Mouse (Mus musculus): ENCODE measurements around the gene Prtn3. TPM values are rescaled to one million over a fixed set of nuclear protein-coding genes. Genes with fewer than 3 reads are reported as not detected.

The Prtn3 gene
- polyA plus RNA-seq (2014; fragmentation: Nextera tagmentation; extraction: Ambion mirVana): 10.9 and 11.2 TPM in 2 replicates

DNA sequence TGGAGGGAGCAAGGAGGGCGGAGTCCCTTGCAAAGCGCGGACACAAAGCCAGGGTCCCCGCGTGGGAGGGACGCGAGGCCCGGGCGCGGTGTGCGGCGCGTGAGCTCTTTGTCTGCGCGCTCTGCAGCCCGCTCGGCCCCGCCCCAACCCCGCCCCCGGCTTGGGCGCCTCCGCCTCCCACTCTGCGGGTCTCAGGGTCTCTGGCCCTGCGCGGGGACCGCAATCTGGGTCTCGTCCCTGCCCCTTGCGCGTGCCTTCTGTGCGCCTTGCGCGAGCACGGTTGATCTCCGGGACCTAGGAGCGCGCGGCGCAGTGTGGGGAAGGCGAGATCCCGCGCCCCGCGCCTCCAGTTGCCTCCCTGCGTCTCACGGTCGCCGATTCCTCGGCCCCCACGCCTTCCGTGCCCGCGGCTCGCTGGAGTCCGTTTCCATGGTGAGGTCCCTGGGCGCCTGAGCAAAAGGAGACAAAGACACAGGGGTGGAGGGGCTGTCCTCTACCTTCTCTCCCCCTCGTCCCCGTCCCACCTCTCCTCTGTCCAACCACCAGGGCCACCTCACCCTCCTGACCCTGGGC is at the start of gene Prtn3, which contains the start of gene Plppr3:
TSS of gene Prtn3 (plus strand) at position 187 of the 573 bp plus-strand sequence.
TSS of gene Plppr3 (minus strand) at position 345 of the 573 bp plus-strand sequence.
- ATAC-seq (replicated peaks; ENCODE audit: insufficient number of reproducible peaks, low FRiP score, low TSS enrichment, low read depth): peak; percentile 86
- 0% methylated on average over 56 of the region's 57 CpGs for WGBS
- peaks cover 6% of the 10 kb centered on the region for H3K4me1 ChIP-seq (ENCODE audit: control insufficient read depth, insufficient read depth, low read length)

DNA sequence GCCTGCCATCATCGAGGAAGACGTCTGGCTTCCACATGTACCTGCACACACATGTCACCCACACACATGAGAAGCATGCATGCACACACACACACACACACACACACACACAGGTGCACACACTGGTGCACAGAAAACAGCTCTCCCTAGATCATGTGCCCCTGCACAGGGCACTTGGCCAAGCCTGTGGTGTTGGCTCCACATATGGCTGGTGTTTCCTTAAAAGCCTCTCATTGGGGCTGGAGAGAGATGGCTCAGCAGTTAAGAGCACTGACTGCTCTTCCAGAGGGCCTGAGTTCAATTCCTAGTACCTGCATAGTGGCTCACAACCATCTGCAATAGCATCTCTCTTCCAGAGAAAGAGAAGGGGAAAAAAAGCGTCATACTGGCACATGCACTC is 42.7 kb upstream of the Prtn3 start:
- H3K9ac ChIP-seq (replicated peaks; ENCODE audit: low read length): no peak overlapping the region
- WGBS: 83% methylated on average over 3 of the region's 3 CpGs
- DNase-seq (ENCODE audit: low spot score): no peak

More for the DNA sequence above, at the start of gene Prtn3, which contains the start of gene Plppr3:
- Histone ChIP-seq H3K4me2 (ENCODE audit: low read depth, low read length) (peak within 1 kb of the TSS; percentile 41), H3K4me3 (ENCODE audit: low read depth, low read length) (peak within 1 kb of the TSS; percentile 51), H3K9ac (replicated peaks; ENCODE audit: low read length) (peak within 1 kb of the TSS; percentile 81), H3K9me3 (replicated peaks; ENCODE audit: control insufficient read depth, low read length) (no peaks in the 10 kb centered on the region), H3K36me3 (replicated peaks; ENCODE audit: control insufficient read depth, insufficient read depth, low read depth, low read length) (no peaks in the 10 kb centered on the region; the same call in 1 of the 2 replicates), H3K27me3 (ENCODE audit: control insufficient read depth, insufficient read depth, low read length) (no peaks in the 10 kb centered on the region), H3K27ac (replicated peaks; ENCODE audit: low read depth, low read length) (peak within 1 kb of the TSS; percentile 37)
- DNase-seq (ENCODE audit: low spot score): peak; percentile 84

DNA sequence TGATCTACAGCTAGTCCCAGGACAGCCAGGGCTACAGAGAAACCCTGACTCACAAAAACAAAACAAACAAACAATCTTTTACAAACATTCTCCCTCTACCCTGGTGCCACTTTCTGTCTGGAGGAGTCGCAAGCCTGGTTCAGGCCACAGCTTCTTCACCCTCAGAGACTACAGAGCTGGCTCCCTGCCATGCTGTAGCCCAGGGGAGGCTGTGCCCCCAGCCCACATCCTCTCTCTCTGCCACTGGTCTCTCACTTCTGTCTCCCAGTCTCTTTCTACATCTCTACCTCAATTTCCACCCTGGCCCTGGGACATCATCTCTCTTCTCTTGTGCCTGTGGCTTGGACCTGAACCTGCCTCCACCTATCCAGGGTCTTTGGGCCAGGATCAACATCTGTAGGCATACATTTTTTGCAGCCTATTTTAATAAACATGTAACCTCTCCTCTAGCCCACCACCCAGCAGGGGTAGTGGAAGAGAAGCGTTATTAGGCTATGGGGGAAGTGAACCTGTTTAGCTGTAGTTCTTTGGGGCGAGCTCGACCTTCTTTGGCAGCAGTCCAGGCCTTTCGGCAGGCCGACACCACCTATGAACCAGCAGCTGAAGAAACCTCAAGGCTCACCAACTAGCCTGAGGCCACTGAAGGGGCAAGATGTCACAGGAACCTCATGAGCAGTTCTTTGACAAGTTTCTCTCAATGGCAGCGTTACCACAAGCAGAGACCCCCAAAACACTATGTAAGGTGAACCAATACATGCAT is 42.1 kb upstream of the Prtn3 start:
- Histone ChIP-seq H3K27ac (replicated peaks; ENCODE audit: low read depth, low read length) (no peak overlapping the region), H3K27me3 (ENCODE audit: control insufficient read depth, insufficient read depth, low read length) (no peaks in the 10 kb centered on the region), H3K4me2 (ENCODE audit: low read depth, low read length) (no peak overlapping the region), H3K9me3 (replicated peaks; ENCODE audit: control insufficient read depth, low read length) (no peaks in the 10 kb centered on the region), H3K9ac (replicated peaks; ENCODE audit: low read length) (no peak overlapping the region), H3K4me3 (ENCODE audit: low read depth, low read length) (no peak overlapping the region), H3K36me3 (replicated peaks; ENCODE audit: control insufficient read depth, insufficient read depth, low read depth, low read length) (no peaks in the 10 kb centered on the region), H3K4me1 (ENCODE audit: control insufficient read depth, insufficient read depth, low read length) (no peaks in the 10 kb centered on the region)
- DNase-seq (ENCODE audit: low spot score): no peak
- no peak for ATAC-seq (replicated peaks; ENCODE audit: insufficient number of reproducible peaks, low FRiP score, low TSS enrichment, low read depth)
- 82% methylated on average over 7 of the region's 7 CpGs for WGBS

More for the DNA sequence above, 42.7 kb upstream of the Prtn3 start:
- Histone ChIP-seq H3K4me2 (ENCODE audit: low read depth, low read length) (no peak overlapping the region), H3K9me3 (replicated peaks; ENCODE audit: control insufficient read depth, low read length) (no peaks in the 10 kb centered on the region), H3K27ac (replicated peaks; ENCODE audit: low read depth, low read length) (no peak overlapping the region), H3K4me3 (ENCODE audit: low read depth, low read length) (no peak overlapping the region), H3K36me3 (replicated peaks; ENCODE audit: control insufficient read depth, insufficient read depth, low read depth, low read length) (no peaks in the 10 kb centered on the region), H3K27me3 (ENCODE audit: control insufficient read depth, insufficient read depth, low read length) (no peaks in the 10 kb centered on the region), H3K4me1 (ENCODE audit: control insufficient read depth, insufficient read depth, low read length) (no peaks in the 10 kb centered on the region)
- ATAC-seq (replicated peaks; ENCODE audit: insufficient number of reproducible peaks, low FRiP score, low TSS enrichment, low read depth): no peak

DNA sequence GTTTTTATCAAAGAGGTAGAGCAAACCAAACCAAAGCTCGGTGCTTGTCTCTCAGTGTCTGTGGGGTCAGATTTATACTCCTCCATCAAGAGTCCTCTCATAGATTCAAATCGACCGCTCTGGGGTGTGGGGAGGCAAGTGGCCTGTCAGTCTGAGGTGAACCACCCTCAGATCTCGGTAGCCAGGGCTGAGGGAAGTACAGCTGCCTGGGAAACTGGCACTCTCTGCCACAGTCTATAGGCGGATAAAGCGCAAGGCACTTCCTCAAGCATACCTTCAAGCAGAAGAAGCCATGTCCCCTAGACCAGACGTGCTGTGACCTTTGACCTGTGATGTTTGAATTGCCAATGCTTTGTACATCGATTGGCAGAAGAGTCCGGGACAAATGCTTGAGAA is 41.5 kb upstream of the Prtn3 start:
- Histone ChIP-seq H3K4me1 (ENCODE audit: control insufficient read depth, insufficient read depth, low read length) (no peaks in the 10 kb centered on the region), H3K9ac (replicated peaks; ENCODE audit: low read length) (no peak overlapping the region), H3K27ac (replicated peaks; ENCODE audit: low read depth, low read length) (no peak overlapping the region), H3K36me3 (replicated peaks; ENCODE audit: control insufficient read depth, insufficient read depth, low read depth, low read length) (no peaks in the 10 kb centered on the region), H3K9me3 (replicated peaks; ENCODE audit: control insufficient read depth, low read length) (no peaks in the 10 kb centered on the region), H3K4me3 (ENCODE audit: low read depth, low read length) (no peak overlapping the region), H3K4me2 (ENCODE audit: low read depth, low read length) (no peak overlapping the region), H3K27me3 (ENCODE audit: control insufficient read depth, insufficient read depth, low read length) (no peaks in the 10 kb centered on the region)
- ATAC-seq (replicated peaks; ENCODE audit: insufficient number of reproducible peaks, low FRiP score, low TSS enrichment, low read depth) (no peak), DNase-seq (ENCODE audit: low spot score) (no peak)
- WGBS: 77% methylated on average over 9 of the region's 9 CpGs

DNA sequence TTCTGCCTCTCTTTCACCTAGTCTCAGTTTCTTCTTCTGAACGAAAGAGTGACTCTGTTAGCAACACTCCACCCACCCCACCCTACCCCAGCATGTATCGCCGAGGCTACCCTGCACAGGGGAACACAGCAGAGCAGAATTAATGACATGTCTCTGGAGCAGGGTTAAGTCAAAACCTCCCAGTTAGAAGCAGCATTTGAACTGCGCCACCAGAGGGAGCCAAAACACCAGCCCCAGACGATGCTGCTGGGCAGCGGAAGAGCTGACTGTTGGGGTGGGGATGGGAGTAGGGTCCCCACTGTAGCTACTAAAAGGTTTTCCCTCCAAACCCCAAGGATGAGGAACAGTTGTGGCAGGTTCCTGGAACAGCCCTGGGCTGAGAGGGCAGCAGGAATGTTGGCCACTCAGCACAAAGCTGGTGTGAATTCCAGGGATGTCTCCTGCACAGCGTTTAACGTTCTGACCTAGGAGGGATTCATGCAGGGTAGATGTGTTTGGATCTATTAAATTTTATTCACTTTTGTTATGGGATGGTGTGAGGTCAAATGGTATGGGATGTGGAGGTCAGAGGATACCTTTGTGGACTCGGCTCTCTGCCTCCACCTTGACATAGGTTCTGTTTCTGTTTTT is 39.4 kb upstream of the Prtn3 start:
- DNase-seq (ENCODE audit: low spot score) (peak; percentile 83), ATAC-seq (replicated peaks; ENCODE audit: insufficient number of reproducible peaks, low FRiP score, low TSS enrichment, low read depth) (peak; percentile 46; the same call in 1 of the 2 replicates)
- no peaks in the 10 kb centered on the region for H3K36me3 ChIP-seq (replicated peaks; ENCODE audit: control insufficient read depth, insufficient read depth, low read depth, low read length)
- no peaks in the 10 kb centered on the region for H3K27me3 ChIP-seq (ENCODE audit: control insufficient read depth, insufficient read depth, low read length)
- no peak overlapping the region for H3K4me2 ChIP-seq (ENCODE audit: low read depth, low read length)
- H3K9me3 ChIP-seq (replicated peaks; ENCODE audit: control insufficient read depth, low read length): no peaks in the 10 kb centered on the region
- H3K27ac ChIP-seq (replicated peaks; ENCODE audit: low read depth, low read length): no peak overlapping the region
- no peak overlapping the region for H3K9ac ChIP-seq (replicated peaks; ENCODE audit: low read length)
- no peaks in the 10 kb centered on the region for H3K4me1 ChIP-seq (ENCODE audit: control insufficient read depth, insufficient read depth, low read length)
- WGBS: 26% methylated on average over 9 of the region's 9 CpGs
- no peak overlapping the region for H3K4me3 ChIP-seq (ENCODE audit: low read depth, low read length)

DNA sequence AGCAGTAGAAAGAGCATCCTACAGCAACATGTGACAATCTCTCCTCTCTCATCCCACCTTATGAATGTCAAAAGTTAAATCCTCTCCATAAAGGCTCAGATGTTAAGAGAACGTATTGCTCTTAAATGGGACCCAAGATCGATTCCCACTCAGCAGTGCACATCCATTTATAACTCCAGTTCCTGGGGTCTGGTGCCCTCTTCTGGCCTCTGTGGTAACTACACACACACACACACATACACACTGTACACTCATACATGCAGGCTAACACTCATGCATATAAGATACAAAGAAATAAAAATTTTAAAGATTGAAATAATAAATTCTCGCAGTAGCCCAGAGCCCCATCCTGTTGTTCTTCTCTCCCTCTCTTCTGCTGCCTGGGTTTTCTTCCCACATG is 37.4 kb upstream of the Prtn3 start:
- no peak overlapping the region for H3K27ac ChIP-seq (replicated peaks; ENCODE audit: low read depth, low read length)
- no peak for DNase-seq (ENCODE audit: low spot score)
- no peak for ATAC-seq (replicated peaks; ENCODE audit: insufficient number of reproducible peaks, low FRiP score, low TSS enrichment, low read depth)
- no peak overlapping the region for H3K4me3 ChIP-seq (ENCODE audit: low read depth, low read length)
- H3K4me2 ChIP-seq (ENCODE audit: low read depth, low read length): no peak overlapping the region
- no peak overlapping the region for H3K9ac ChIP-seq (replicated peaks; ENCODE audit: low read length)
- H3K27me3 ChIP-seq (ENCODE audit: control insufficient read depth, insufficient read depth, low read length): no peaks in the 10 kb centered on the region
- no peaks in the 10 kb centered on the region for H3K9me3 ChIP-seq (replicated peaks; ENCODE audit: control insufficient read depth, low read length)
- no peaks in the 10 kb centered on the region for H3K4me1 ChIP-seq (ENCODE audit: control insufficient read depth, insufficient read depth, low read length)
- WGBS: 91% methylated on average over 3 of the region's 3 CpGs
- no peaks in the 10 kb centered on the region for H3K36me3 ChIP-seq (replicated peaks; ENCODE audit: control insufficient read depth, insufficient read depth, low read depth, low read length)

DNA sequence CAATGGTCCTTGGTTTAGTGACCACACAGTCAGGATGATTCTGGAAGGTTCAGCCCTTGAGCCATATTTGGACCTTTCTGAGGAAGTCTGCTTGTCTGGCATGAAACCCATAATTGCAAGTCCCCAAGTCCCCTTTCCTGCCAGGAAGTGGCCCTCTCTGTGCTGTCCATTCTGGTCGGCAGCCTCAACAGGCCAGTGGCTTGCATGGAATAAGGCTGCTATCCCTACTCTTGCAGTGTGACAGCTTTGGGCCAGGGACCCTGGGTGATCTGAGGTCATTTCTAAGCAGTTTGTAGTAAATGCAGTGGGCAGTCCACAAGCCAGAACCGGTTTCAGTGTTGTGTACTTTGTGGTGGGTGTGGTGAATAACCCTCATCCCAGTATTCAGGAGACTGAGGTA is 36.1 kb upstream of the Prtn3 start:
- WGBS: 57% methylated on average over 2 of the region's 2 CpGs

DNA sequence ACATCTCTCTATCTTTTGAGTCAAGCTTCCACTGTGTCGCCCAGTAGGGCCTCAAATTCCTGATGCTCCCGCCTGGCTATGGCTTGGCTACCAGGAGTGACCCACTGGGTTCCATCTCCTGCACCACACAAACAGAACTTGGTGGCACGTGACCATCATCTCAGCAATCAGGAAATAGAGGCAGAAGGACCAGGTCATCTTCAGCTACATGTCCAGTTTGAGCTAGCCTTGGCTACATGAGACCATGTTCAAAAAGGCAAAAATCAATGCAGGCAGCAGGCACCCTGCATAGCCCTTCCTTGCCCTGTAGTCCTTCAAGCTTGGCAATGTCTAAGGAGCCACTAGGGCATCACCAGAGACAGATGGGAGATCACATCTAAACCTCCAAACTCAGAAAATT is 34.2 kb upstream of the Prtn3 start:
- peak overlapping the region; percentile 53 for H3K27ac ChIP-seq (replicated peaks; ENCODE audit: low read depth, low read length)
- no peaks in the 10 kb centered on the region for H3K36me3 ChIP-seq (replicated peaks; ENCODE audit: control insufficient read depth, insufficient read depth, low read depth, low read length)
- no peaks in the 10 kb centered on the region for H3K27me3 ChIP-seq (ENCODE audit: control insufficient read depth, insufficient read depth, low read length)
- H3K9me3 ChIP-seq (replicated peaks; ENCODE audit: control insufficient read depth, low read length): no peaks in the 10 kb centered on the region
- no peak overlapping the region for H3K4me3 ChIP-seq (ENCODE audit: low read depth, low read length)
- H3K4me1 ChIP-seq (ENCODE audit: control insufficient read depth, insufficient read depth, low read length): no peaks in the 10 kb centered on the region
- H3K4me2 ChIP-seq (ENCODE audit: low read depth, low read length): peak overlapping the region; percentile 71; the same call in 1 of the 2 replicates
- DNase-seq (ENCODE audit: low spot score): no peak
- H3K9ac ChIP-seq (replicated peaks; ENCODE audit: low read length): no peak overlapping the region
- ATAC-seq (replicated peaks; ENCODE audit: insufficient number of reproducible peaks, low FRiP score, low TSS enrichment, low read depth): no peak
- WGBS: 90% methylated on average over 3 of the region's 3 CpGs

More for the DNA sequence above, 36.1 kb upstream of the Prtn3 start:
- no peak for ATAC-seq (replicated peaks; ENCODE audit: insufficient number of reproducible peaks, low FRiP score, low TSS enrichment, low read depth)
- H3K36me3 ChIP-seq (replicated peaks; ENCODE audit: control insufficient read depth, insufficient read depth, low read depth, low read length): no peaks in the 10 kb centered on the region
- no peaks in the 10 kb centered on the region for H3K9me3 ChIP-seq (replicated peaks; ENCODE audit: control insufficient read depth, low read length)
- no peak overlapping the region for H3K4me3 ChIP-seq (ENCODE audit: low read depth, low read length)
- H3K4me2 ChIP-seq (ENCODE audit: low read depth, low read length): no peak overlapping the region
- no peak overlapping the region for H3K9ac ChIP-seq (replicated peaks; ENCODE audit: low read length)
- no peak overlapping the region for H3K27ac ChIP-seq (replicated peaks; ENCODE audit: low read depth, low read length)
- DNase-seq (ENCODE audit: low spot score): no peak
- no peaks in the 10 kb centered on the region for H3K4me1 ChIP-seq (ENCODE audit: control insufficient read depth, insufficient read depth, low read length)
- H3K27me3 ChIP-seq (ENCODE audit: control insufficient read depth, insufficient read depth, low read length): no peaks in the 10 kb centered on the region
